Mouse (Mus musculus): Measurements from ENCODE around the gene Cmpk1.

DNA sequence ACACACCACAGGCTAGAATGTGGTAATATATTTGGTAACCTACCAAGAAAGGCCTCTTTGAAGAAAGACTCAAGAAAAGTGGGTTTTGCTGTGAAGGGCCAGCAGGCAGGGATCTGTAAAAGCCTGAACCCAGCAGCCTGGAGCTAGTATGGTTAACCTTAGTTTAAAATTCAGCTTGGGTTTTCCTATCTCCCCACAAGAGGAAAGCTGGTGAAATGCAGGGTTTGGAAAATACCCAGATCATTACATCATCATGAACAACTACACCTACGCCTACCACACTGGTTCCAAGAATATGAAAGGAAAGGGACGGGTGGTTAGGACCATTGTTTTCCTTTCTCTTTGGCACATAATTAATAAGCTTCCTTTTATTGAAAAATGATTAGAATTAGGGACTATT is 28.8 kb downstream of the Cmpk1 start:
- no peak for TF ChIP-seq EP300 (IDR thresholded peaks at IDR 0.05; ENCODE audit: insufficient read depth, low read depth, low read length)
- no peak for TF ChIP-seq CTCF (IDR thresholded peaks at IDR 0.05)
